Mouse (Mus musculus) forebrain, postnatal 0 days (tissue): ENCODE results near the gene Susd6. TPM values are rescaled to one million over a fixed set of nuclear protein-coding genes. Genes with fewer than 3 reads are reported as not detected.

ENCODE experiments used
- ATAC-seq: fragments of 200-750 bp; cut with Nextera tagmentation; 2 replicates; pipeline ENCODE4 v1.8.0; 2017; ENCODE audit warnings: mild to moderate bottlenecking, moderate library complexity
- DNase-seq: peaks from one replicate; pipeline ENCODE4 v3.0.0-alpha.2; 2015
- H3K27ac ChIP-seq: fragments of 300-500 bp; sonication (generic); 2 replicates; pipeline ENCODE4 v1.5.1; 2014; ENCODE audit warnings: low read depth, mild to moderate bottlenecking, antibody characterized with exemption, low read length, moderate library complexity, mixed read lengths
- H3K27me3 ChIP-seq: fragments of 300-500 bp; sonication (generic); 2 replicates; pipeline ENCODE4 v1.6.1; 2014; ENCODE audit warnings: mild to moderate bottlenecking, low read length, mixed read lengths; ENCODE audit not compliant: insufficient read depth
- H3K36me3 ChIP-seq: fragments of 300-500 bp; sonication (generic); 2 replicates; pipeline ENCODE4 v1.6.1; 2014; ENCODE audit warnings: mild to moderate bottlenecking, moderate library complexity; ENCODE audit not compliant: insufficient read depth
- H3K4me1 ChIP-seq: fragments of 300-500 bp; sonication (generic); 2 replicates; pipeline ENCODE4 v1.6.1; 2014; ENCODE audit warnings: antibody characterized with exemption; ENCODE audit not compliant: insufficient read depth
- H3K4me2 ChIP-seq: fragments of 300-500 bp; sonication (generic); 2 replicates; pipeline ENCODE4 v1.6.1; 2014; ENCODE audit warnings: low read depth, mild to moderate bottlenecking, moderate library complexity
- H3K4me3 ChIP-seq: fragments of 300-500 bp; sonication (generic); 2 replicates; pipeline ENCODE4 v1.5.1; 2014; ENCODE audit warnings: low read depth, low read length, mixed read lengths
- H3K9ac ChIP-seq: fragments of 300-500 bp; sonication (generic); 2 replicates; pipeline ENCODE4 v1.6.1; 2014; ENCODE audit warnings: mild to moderate bottlenecking
- H3K9me3 ChIP-seq: fragments of 300-500 bp; sonication (generic); 2 replicates; pipeline ENCODE4 v1.6.1; 2016; ENCODE audit warnings: low read length
- CTCF ChIP-seq: sonication (generic); IDR thresholded peaks from 2 replicates; pipeline ENCODE4 v1.5.1; 2016; ENCODE audit warnings: antibody characterized with exemption, control low read depth, low read depth
- WGBS: fragments of 180-500 bp; shearing (Covaris S2); extraction: QIAGEN DNeasy Blood & Tissue Kit; methylation state at CpG from one replicate; pipeline ENCODE4 v1.1.7; 2014; 5-methylcytosine and 5-hydroxymethylcytosine counted together
- polyA plus RNA-seq: library from polyadenylated mRNA; unstranded; fragments of >200 nt; fragmentation: Nextera tagmentation; extraction: Ambion mirVana; gene quantifications from 2 replicates; pipeline ENCODE4 v1.2.1, GENCODE M21; 2015
- total RNA-seq: library from RNA; depleted of rRNA; stranded (reverse); fragments of >200 nt; gene quantifications from 2 replicates; pipeline ENCODE4 v1.2.3, GENCODE M21; 2014

The Susd6 gene
- total and polyA plus RNA-seq, 2 experiments from 2014 or later: 8.0 to 15.3 TPM

DNA sequence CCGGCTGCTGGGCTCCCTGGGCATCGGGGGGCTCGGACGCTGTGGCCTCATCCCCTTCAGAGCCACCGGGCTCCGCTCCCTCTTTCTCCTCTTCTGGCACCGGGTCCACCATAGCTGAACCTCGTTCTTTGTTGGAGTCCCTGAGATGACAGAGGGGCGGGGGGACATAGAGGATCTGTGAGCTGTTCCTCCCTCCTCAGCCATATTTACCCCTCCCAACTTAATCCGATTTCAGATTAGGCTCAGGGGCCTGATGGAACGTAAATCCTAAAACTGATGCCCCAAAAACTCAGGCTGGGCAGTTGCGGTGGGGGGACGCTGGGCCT lies 31.0 kb upstream of the Susd6 start:
- TF ChIP-seq CTCF: no peak
- DNase-seq: no peak

DNA sequence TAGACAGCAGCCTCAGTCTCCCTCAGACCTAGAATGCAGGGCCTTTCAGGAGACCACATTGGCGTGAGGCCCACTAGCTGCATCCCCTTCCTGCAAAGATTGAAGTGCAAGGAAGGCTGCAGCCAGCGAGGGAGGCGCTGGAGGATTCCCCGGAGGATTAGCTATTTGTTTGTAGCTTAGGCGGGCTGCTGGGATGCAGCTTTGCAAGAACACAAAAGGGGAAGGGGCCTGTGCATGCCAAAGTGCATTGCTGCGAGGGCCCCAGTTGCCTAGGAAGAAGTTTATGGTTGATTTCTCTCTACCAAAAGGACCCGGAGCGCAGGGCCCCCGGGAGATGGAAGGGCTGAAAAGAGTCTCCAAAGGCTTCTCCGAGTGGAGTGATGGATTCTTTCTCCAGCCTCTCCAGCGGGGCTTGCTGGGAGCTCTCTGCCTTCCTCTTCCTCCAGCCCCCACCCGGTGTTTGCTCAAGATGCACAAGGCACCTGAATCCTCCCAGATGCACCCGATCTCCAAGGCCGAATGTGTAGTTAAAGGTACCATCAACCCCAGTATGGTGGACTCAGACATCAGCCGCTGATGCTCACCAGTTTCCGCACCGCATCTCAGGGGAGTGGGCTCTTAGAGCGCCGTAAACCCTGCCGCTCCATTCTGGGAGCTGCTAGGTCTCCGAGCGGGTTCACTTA lies 30.5 kb upstream of the Susd6 start:
- peak overlapping the region; percentile 51 for H3K4me3 ChIP-seq
- H3K36me3 ChIP-seq: peaks cover 40% of the 10 kb centered on the region
- H3K9me3 ChIP-seq: peaks cover 16% of the 10 kb centered on the region; the same call in 1 of the 2 replicates
- DNase-seq (peak; percentile 80), ATAC-seq (peak; percentile 57)
- H3K4me1 ChIP-seq: 0 out of 2 replicates have a peak, but pooled peaks cover 4% of the 10 kb centered on the region
- peak overlapping the region; percentile 77 for H3K9ac ChIP-seq
- 3% methylated on average over 22 of the region's 22 CpGs for WGBS
- TF ChIP-seq CTCF: no peak
- H3K4me2 ChIP-seq: peak overlapping the region; percentile 56
- peak overlapping the region; percentile 94 for H3K27ac ChIP-seq
- no peaks in the 10 kb centered on the region for H3K27me3 ChIP-seq

More for the DNA sequence above, 31.0 kb upstream of the Susd6 start:
- H3K4me2 ChIP-seq: peak overlapping the region; percentile 56
- peak; percentile 20 for ATAC-seq
- H3K27me3 ChIP-seq: no peaks in the 10 kb centered on the region
- H3K27ac ChIP-seq: peak overlapping the region; percentile 94
- H3K4me3 ChIP-seq: peak overlapping the region; percentile 51
- 5% methylated on average over 13 of the region's 13 CpGs for WGBS
- H3K36me3 ChIP-seq: peaks cover 44% of the 10 kb centered on the region
- peaks cover 17% of the 10 kb centered on the region; the same call in 1 of the 2 replicates for H3K9me3 ChIP-seq
- 0 out of 2 replicates have a peak, but pooled peaks cover 4% of the 10 kb centered on the region for H3K4me1 ChIP-seq
- H3K9ac ChIP-seq: peak overlapping the region; percentile 77

DNA sequence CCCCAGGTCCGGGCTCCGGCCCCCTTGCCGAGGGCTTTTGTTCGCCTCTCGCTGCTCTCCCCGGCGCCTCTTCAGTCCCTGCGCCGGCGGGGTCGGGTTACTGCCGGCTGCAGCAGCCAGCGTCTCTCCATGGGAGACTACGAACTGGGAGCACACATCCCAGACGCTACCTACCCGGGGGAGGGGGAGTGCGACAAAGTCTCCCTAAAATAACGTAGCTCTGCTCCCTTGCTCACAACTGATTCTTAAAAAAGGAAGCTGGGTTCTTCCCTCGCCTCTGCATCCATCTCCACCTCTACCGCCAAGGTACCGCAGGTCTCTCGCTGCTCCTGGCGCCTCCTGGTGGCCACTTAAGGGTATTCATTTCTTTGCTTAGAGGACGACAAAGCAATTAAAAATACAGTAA lies 29.9 kb upstream of the Susd6 start, which contains the start of gene Ccdc177:
Ccdc177 (minus strand) TSS at position 292 of the 406 bp plus-strand sequence.
- DNase-seq (peak; percentile 94), ATAC-seq (peak; percentile 85)
- Histone ChIP-seq H3K36me3 (peaks cover 34% of the 10 kb centered on the region), H3K9me3 (peaks cover 13% of the 10 kb centered on the region; the same call in 1 of the 2 replicates), H3K27ac (peak within 1 kb of the TSS; percentile 94), H3K4me1 (0 out of 2 replicates have a peak, but pooled peaks cover 4% of the 10 kb centered on the region), H3K4me2 (peak within 1 kb of the TSS; percentile 56), H3K9ac (peak within 1 kb of the TSS; percentile 77), H3K27me3 (no peaks in the 10 kb centered on the region), H3K4me3 (peak within 1 kb of the TSS; percentile 51)
- 1% methylated on average over 24 of the region's 24 CpGs for WGBS
- peak; percentile 97 for TF ChIP-seq CTCF

DNA sequence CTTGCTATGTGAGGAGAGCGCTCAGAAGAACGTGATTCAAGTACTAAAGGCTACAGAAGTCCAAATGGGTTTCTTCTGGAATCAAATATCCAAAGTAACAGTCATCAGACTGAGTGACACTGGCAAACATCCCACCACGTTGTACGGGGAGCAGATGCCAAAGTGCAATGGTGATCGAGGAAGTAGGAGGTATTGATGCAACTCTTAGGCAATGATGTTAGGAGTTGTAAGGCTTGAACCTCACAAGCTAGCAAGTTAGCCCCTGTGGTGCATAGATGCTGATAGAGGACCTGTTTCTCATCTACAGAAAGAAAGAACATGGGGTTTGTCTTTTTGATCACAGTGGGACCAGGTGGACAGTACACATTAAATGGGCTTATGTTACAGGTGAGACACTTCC lies 27.3 kb upstream of the Susd6 start:
- H3K4me3 ChIP-seq: no peak overlapping the region
- H3K27ac ChIP-seq: no peak overlapping the region
- peaks cover 7% of the 10 kb centered on the region; the same call in 1 of the 2 replicates for H3K9me3 ChIP-seq
- H3K4me2 ChIP-seq: no peak overlapping the region
- WGBS: 89% methylated on average over 5 of the region's 5 CpGs
- H3K9ac ChIP-seq: no peak overlapping the region
- H3K27me3 ChIP-seq: no peaks in the 10 kb centered on the region
- no peak for TF ChIP-seq CTCF
- peaks cover 9% of the 10 kb centered on the region for H3K36me3 ChIP-seq
- ATAC-seq (no peak), DNase-seq (no peak)
- 0 out of 2 replicates have a peak, but pooled peaks cover 4% of the 10 kb centered on the region for H3K4me1 ChIP-seq

DNA sequence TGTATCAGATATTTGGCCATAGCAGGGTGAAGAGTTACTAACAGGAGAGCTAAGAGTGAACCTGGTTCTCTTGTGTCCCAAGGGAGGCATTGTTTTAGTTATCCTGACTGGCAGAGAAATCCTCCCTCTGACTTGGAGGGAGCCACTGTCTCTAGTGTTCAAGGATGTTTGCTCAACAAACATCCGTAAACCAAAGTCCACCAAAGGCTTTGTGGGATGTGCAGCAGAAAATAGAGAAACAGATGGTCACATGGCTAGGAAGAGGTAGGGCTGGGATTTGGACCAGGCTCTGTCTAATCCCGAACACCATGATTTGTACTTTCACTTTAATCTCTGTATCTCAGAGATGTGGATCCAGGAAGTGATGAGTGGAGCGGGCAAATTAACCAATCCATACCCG lies 26.2 kb upstream of the Susd6 start:
- ATAC-seq: no peak

DNA sequence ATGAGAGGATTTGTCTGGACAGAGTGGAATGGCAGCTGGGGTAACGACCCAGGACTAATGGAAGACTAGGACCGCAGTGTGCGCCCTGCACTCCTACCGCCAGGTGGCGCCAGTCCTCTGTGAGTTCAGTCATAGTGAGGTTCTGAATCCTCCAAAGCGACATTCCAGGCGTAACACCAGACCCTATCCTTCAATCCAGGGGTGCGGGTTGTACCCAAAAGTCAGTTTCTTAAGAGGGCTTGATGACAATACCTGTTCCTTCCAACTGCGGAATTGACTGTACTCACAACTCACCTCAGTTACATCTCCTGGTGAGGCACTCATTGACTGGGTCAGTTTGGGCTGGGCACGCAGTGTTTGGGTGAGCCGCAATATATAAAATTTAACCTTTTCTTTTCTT lies 20.6 kb upstream of the Susd6 start:
- Histone ChIP-seq H3K27me3 (no peaks in the 10 kb centered on the region), H3K4me1 (no peaks in the 10 kb centered on the region), H3K27ac (no peak overlapping the region), H3K36me3 (no peaks in the 10 kb centered on the region), H3K9me3 (no peaks in the 10 kb centered on the region), H3K4me2 (no peak overlapping the region; the same call in 1 of the 2 replicates), H3K4me3 (no peak overlapping the region), H3K9ac (no peak overlapping the region)
- peak; percentile 91 for DNase-seq
- peak; percentile 98 for TF ChIP-seq CTCF
- WGBS: 19% methylated on average over 11 of the region's 11 CpGs
- ATAC-seq: peak; percentile 86

More for the DNA sequence above, 26.2 kb upstream of the Susd6 start:
- Histone ChIP-seq H3K36me3 (no peaks in the 10 kb centered on the region), H3K4me3 (no peak overlapping the region), H3K4me2 (no peak overlapping the region), H3K9ac (no peak overlapping the region), H3K27ac (no peak overlapping the region), H3K9me3 (no peaks in the 10 kb centered on the region), H3K27me3 (no peaks in the 10 kb centered on the region), H3K4me1 (0 out of 2 replicates have a peak, but pooled peaks cover 2% of the 10 kb centered on the region)
- WGBS: 82% methylated on average over 4 of the region's 4 CpGs
- no peak for DNase-seq
- TF ChIP-seq CTCF: no peak

DNA sequence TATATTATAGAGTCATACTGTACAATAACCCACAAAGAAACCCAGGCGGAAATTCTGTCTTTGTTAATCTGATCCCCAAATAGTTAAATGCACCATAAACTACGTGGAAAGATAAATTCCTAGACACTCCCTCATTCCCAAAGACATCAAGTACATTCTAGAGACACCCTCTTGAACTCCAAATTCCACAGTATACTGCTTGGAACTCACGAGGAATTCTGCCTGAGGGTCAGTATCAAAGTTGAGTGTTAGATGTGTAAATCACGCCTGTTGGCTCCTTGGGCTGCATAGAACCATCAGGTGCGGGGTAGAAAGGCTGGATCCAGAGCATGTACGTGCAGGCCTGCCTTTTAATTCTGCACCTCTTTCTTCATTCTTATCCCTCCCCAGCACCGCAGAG lies 15.5 kb upstream of the Susd6 start:
- WGBS: 68% methylated on average over 7 of the region's 7 CpGs
- Histone ChIP-seq H3K9me3 (no peaks in the 10 kb centered on the region), H3K4me1 (no peaks in the 10 kb centered on the region), H3K36me3 (no peaks in the 10 kb centered on the region), H3K27ac (no peak overlapping the region), H3K9ac (no peak overlapping the region), H3K27me3 (no peaks in the 10 kb centered on the region), H3K4me2 (no peak overlapping the region), H3K4me3 (no peak overlapping the region)
- no peak for TF ChIP-seq CTCF
- DNase-seq (no peak), ATAC-seq (no peak)
